Mouse (Mus musculus) gonadal fat pad, adult 2 months (tissue): ENCODE measurements around the gene Nipbl. TPM values are rescaled to one million over a fixed set of nuclear protein-coding genes. Genes with fewer than 3 reads are reported as not detected.
"Not testable (repeated sequence)": the region's sequence is repeated elsewhere in the genome, so short reads cannot be mapped to it uniquely, and the experiment has no call there.

Experiments used
- DNase-seq: peaks from one replicate; pipeline ENCODE4 v3.0.0-alpha.2; 2012; ENCODE audit warnings: low read depth
- polyA plus RNA-seq: library from polyadenylated mRNA; depleted of rRNA; stranded (reverse); fragments of >200 nt; gene quantifications from 2 replicates; pipeline ENCODE4 v1.2.3, GENCODE M21; 2012; rRNA removed

Gene Nipbl
- polyA plus RNA-seq = 7.1 and 7.7 TPM in 2 replicates

DNA sequence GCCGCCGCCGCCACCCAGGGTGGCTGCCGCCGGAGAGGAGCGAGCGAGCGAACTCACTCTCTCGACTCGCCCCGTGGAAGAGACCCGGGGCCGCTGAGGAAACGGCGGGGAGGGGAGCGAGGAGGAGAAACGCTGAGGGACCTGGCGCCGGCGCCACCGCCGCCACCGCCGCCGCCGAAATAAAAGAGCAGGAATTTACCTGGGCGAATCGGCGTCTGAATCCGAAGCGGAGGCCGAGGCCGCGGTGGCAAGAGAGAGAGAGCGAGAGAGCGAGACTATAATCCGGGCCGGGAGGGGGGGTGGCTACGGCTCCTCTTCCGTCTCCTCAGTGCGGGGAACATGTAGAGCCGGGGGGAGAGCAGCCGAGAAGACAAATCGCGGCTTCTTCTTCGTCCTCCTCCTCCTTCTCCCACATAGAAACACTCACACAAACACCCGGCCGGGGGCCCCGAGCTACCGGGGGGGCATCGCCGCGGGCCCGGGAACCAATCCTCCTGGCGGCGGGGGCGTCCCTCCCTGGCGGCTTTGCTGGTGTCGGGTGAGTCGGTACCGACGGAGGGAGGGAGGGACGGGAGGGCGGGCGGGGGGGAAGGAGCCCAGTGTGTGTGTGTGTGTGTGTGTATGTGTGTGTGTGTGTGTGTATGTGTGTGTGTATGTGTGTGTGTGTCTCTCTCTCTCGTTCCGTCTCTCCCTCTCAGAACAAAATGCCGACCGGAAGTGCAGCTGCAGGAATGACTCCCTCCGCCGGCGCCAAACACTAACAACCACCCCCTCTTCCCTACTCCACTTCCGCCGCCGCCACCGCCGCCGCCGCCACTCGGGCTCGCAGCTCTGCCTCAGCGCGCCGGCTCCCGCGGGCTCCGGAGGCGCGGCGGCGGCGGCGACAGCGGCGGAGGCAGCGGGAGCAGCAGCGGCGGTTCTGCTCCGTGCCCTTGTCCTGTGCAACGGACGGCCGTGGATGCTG lies at the start of gene Nipbl:
Gene Nipbl, minus strand, starts transcription at position 538 of the 964 bp plus-strand sequence.
- DNase-seq = no peak

DNA sequence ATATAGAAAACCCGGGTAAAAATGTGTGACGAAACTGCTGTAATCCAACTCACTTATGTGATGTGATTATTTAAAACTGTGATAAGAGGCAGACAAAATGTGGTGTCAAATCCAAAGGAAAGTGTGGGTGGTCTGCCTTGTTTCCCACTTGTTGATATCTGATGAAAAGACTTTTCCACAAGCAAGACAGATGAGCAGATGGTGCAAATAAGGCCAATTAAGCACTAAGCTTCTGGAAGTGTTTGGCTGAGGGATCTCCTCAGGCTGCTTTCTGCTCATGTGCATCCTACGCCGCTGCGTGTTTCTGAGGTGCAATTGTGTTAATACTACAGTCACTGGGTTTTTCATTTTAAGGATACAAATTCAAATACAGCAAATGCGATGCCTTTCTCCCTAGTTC lies 41.0 kb upstream of the Nipbl start:
- DNase-seq = no peak

DNA sequence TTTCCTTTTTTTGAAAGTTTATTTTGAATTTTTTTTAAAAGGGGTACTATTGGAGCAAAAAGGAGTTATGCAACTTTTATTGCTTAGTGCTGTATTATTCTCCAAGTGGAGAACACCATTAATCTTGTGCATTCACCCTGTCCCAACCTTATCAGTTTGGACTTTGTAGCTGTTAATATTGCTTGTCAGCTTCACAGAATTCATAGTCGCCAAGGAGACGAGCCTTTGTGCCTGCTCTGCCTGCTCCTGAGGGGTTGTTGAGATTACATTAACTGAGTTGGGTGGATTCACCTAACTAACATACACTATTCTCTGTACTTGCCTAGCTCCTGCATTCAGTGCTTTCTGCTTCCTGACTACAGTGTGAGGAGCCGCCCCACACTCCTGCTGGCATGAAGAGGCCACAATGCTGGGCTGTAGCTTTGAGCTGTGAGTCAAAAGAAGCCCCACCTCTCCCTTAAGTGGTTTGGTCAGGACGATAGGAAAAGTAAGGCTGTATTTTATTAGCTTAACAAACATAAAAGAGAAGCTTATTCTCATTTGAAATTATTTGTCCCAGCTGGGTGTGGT lies 24.8 kb upstream of the Nipbl start:
- no peak for DNase-seq

DNA sequence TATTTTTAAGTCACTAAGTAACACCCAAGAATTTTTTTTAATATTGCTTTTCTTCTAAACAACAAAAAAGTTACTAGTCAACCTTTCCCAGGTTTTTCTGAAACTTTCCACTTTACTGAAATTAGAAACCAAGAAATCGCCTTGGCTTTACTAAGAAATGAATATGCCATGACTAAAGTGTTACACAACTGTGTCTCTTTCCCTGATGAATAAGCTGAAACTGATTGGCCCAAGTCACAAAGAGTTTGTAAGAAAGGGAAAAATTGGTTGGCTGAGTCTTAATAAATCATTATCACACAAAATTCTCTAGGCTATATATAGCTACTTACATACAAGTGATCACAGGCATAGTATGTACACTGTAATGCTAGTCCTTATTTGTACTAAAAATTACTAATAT lies 19.3 kb upstream of the Nipbl start:
- no peak for DNase-seq

DNA sequence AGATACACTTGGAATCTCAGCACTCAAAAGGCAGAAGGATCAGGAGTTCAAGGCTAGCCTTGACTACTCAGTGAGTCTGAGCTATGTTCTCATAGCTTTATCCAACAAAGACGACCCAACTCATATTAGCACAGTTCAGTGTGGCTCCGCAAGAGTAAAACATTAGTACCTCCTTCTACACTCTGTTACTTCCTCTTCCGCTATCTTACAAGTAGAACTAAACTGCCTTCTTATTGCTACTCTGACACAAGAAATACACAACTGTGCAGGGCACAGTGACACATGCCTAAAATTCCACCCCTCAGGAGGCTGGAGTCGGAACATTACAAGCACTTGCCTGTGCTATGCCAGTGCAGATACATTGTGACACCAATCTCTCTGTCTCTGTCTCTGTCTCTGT lies 18.5 kb upstream of the Nipbl start:
- no peak for DNase-seq

DNA sequence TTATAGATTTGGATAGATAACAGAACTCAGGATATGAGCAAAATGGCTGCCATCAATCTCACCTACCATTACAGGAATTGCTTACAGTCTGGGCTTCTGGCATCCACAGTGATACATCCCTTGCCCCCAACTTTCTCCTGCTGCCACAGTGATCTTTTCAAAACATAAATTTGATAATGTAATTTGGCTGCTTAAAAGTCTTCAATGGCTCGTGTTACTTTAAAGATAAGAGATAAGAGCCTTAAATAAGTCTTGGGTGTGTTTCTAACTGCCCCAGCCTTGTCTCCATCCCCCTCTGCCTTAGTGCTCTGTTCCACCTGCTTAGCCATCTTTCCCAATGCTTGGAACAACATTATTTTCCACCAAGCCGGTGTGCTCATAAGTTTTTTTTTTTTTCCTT lies 16.6 kb upstream of the Nipbl start:
- DNase-seq = no peak

DNA sequence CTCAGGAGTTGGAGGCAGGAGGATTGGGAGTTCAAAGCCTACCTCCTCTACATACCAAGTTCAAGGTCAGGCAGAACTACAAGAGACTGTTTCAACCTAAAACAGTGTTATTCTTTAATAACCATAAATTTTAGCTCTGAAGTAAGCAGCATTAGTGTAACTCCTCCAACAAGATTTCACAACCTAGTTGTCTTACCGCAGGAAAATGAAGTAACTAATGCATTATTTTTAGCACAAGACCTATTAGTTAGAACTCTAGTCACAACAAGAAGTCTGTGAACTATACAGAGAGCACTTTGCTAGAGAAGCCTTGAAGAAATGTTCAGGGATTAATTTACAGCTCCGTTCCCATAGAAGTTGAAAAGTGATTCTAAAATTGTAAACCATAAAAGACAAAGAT lies 15.7 kb upstream of the Nipbl start:
- no peak for DNase-seq

DNA sequence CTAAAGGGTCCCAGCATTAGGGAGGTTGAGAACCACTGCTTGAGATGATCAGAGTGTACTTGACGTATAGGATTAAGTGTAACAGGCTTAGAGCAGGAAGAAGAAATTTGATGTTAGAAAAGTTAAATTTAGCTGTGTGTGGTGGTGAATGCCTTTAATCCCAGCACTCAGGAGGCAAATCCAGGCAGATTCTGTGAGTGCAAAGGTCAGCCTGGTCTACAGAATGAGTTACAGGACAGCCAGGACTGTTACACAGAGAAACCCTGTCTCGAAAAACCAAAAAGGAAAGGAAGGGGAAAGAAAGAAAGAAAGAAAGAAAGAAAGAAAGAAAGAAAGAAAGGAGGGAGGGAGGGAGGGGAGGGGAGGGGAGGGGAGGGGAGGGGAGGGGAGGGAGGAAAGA lies 12.0 kb upstream of the Nipbl start:
- not testable (repeated sequence) for DNase-seq

DNA sequence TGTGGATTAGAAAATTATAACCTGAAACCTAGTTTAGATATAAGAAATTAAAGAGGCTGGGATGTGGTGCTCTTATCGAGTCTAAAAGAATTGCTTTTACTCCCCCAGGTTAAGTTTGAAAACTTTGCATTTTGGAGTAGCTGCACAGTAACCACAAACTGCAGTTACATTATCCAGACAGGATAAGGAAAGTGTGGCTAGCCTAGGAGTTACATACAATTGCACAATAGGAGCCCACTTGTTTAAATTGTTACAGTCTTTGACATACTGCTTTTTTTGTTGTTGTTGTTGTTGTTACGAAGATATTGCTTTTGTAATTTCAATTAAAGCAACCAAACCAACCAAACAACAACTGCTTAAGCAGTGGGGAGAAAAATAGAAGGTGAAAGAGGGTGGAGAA lies 11.2 kb upstream of the Nipbl start:
- no peak for DNase-seq

DNA sequence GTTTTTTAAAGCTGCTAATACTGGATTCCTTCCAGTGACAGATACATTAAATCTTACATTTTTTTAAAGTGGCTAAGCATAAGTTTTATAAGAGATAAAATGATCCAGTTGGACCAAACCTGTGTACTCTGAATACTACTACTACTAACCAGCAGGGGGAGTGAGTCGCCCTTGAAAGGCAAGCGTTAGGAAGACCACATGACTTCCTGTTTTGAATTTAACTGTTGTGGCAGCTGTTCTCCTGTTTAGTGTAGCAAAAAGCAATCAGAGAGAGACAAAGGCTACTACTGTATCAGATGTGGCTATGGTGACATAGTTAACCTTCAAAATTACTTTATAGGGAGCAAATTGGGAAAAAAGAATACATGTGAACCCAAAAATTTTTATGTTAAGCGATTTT lies 6.8 kb upstream of the Nipbl start:
- no peak for DNase-seq

DNA sequence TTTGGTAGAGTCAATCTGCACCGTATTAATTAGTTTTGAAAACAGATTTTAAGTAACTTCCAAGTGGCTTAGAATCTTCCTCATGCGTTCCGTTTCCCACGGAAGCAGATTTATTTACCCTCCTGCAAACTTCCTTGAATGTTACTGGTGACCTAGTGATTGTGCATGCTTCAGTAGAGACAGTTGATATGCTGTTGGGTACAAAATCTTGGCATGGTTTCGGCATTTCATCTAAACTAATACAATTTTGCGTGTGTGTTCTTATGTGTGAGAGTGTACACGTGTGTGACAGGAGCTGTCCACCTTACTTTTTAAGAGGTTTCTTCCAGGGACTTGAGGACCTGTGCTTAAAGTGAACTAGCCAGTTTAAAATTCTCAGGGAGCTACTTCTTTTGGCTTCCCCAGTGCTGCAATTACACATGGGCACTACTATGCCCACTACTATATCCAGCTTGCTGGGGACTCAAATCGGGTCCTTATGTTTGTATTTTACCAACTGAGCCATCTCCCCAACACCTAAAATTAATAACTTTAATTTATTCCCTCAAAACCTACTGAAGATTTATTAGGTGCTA lies 3.0 kb upstream of the Nipbl start:
- DNase-seq = no peak

DNA sequence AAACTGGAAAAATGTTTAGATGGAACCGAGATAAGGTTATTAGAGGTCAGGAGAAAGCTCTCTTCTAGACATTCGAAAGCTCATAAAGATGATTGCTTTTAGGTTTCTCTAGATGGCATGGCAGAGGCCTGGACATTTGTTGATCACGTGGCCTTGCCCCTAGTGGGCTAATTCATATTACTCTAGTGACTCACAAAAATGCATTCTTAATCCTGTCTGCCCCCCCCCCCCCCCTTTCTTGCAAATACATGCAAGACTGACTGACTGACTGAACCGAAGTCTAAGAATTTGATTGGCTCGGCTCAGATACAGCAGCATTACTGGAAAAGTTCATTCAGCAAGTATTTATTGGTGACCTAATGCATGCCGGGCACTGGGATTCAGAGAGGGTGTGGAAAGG lies 2.2 kb upstream of the Nipbl start:
- DNase-seq = no peak

DNA sequence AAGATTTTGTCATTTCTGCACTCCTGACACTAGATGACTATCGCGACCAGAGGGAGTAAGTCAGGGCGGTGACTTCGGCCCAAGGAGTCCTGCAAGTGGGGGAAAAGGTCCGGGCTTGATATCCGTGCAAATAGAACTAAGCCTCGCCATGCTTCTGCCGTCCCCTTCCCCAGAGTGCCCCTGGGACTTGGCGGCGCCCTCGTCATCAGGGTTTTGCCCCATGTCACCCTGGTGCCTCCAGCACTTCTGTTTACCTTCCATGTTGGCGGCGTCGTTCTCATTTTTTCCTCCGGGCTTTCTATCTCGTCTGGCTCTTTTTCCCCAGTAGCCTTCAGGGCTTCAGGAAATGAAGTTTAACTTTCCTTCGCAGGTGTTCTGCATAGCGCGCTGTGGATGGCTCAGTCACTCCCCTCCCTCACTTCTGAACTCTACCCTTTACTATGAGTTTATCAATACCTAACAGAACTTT lies 1.7 kb upstream of the Nipbl start:
- no peak for DNase-seq

DNA sequence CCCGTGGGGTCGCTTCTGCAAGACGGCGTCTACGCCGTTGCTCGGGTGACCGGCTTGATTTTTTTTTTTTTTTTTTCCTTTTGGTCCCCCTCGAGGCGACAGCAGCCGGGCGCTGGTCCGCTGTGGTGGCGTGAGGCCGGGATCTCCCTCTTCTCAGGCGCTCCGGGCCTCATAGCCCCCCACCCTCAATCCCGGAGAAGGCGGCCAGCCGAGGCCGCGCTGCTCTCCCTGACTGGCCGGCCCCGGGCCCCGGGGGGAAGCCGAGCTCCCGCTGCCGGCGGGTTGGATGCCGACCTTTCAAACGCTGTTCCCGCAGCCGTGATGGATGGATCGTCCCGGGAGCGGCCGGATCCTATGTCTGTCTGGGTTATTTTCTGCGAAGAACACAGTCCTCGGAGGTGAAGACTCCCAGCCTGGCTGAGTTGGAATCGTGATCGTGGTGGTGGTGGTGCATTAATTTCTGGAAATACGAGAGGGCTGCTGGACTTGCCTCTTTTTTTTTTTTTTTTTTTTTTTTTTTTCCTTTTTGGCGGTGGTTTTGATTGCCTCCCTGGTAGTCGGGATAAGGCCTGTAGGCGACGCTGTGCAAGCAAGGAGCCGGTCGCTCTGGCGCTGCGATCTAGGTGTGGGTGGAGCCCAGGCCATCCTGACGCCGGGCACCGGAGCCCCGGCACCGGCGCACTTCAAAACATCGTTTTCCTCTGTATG lies 781 bp upstream of the Nipbl start:
- no peak for DNase-seq

DNA sequence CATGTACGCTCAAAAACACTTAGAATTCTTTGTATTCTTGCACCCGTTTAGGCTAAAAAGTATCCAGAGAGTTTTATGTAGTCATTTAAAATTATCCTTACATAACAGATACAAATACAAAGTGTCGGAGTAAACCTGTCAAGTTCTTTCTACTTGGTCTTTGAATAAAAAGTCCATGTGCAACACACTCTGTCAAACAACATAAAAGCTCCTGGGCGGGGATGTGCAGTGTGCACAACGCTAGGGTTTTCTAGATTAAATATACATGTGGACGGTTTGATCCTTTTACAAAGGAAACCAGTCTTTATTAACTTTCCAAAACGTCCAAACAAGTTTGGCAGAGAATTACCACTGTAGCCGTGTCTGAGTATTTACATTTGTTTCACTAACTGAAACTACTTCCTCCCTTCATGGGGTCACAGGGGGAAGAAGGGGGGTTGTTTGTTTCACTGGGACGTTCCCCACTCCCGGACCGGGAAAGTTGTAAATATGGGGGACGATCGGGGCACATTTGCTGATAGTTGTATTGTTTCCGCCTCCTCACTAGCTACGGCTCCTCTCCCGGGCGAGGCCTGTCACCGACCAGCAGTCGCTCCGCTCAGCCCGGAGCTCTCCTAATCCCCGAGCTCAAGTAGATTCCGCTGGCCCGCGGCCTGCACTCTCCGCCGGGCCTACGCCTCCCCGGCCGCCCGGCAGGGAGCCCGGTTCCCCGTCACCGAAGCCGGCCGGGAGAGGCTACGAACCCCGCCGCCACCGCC lies 916 bp downstream of the Nipbl start:
- DNase-seq = no peak

DNA sequence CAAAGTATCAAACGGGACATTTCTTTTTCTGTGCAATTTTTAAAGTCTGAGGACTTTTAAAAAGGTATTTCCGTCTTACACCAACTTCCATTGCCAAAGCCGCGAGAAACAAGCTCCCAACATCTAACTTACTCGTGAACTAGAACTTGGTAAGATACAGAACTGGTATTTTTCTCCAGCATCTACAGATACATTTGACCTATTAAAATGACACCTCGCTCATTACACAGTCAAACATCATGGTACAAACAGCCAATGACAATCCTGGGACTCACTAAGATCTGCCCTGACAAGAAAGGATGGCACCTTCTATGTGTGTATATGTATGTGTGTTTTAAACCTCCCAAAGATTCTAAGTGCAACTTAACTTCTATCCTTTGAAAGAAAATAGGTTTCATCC lies 1.5 kb downstream of the Nipbl start:
- no peak for DNase-seq

DNA sequence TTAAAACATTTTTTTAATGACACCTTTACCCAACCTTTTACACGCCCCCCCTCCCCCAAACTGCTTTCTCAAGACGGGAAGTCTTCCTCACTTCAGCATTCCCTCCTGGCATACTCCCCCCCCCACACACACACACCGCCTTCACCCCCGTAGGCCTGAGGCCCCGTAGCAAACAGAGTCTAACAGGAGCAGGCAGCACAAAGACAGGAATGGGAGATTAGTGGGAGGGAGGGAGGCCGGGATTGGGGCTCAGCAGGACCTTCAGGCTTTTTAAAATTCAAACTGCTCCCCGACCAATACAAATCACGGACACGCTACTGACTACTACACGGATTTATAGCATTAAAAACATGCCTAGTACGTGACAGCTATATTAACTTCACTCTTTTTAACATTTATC lies 2.1 kb downstream of the Nipbl start:
- no peak for DNase-seq

DNA sequence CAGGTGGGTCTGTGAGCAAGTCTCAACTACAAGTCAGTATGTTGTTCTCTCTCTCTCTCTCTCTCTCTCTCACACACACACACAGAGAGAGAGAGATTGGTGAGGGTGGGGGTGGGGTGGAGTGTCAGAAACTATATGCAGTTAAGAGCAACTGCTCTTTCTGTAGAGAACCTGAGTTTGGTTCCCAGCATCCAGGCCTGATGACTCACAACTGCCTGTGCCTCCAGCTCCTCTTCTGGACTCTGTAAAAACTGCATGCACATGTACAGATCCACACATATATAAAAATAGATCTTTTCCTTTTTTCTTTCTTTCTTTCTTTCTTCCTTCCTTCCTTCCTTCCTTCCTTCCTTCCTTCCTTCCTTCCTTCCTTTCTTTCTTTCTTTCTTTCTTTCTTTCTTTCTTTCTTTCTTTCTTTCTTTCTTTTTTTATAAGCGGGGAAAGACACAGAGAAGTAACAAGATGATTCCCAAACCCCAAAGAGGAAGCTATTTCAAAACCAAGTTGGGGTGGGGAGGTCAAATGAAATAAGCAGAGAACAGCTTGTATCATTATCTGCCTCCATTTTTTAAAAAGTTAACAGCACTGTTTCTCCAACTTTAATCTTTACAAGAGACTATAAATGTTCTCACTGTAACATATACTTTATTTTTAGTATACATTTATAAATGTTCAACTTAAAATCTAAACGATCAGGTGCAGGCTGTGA lies 10.9 kb downstream of the Nipbl start:
- DNase-seq = no peak

DNA sequence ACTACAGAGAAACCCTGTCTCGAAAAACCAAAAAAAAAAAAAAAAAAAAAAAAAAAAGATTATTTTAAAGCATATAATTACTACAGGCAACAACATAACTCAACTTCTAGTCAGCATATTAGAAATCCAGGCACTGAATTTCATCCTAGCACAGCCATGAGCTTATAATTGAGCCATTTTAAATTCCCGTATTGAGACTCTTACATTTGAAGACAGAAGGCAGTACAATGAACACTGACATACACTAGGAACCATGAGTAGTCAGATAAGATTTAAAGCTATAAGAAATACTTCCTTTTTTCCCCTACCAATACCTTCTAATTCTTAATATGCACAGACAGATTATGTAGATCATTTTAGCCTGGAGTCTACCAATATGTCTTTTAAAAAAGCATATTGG lies 11.7 kb downstream of the Nipbl start:
- no peak for DNase-seq

DNA sequence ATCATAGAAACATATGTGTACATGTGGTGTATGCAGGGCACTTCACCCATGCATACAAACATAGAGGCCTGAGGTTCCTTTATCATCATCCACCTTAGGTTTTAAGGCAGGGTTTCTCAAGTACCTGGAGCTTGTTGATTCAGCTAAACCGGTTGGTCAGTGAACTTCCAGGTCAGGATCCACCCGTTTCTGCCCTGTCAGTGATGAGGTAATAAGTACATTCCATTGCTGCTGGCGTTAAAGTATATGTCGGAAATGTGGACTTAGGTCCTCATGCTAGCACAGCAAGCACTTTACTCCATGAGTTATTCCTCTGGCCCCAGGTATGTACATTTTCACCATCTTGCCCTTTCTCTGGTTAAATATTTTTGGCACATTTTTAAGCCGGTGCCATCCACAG lies 14.8 kb downstream of the Nipbl start:
- DNase-seq = no peak

DNA sequence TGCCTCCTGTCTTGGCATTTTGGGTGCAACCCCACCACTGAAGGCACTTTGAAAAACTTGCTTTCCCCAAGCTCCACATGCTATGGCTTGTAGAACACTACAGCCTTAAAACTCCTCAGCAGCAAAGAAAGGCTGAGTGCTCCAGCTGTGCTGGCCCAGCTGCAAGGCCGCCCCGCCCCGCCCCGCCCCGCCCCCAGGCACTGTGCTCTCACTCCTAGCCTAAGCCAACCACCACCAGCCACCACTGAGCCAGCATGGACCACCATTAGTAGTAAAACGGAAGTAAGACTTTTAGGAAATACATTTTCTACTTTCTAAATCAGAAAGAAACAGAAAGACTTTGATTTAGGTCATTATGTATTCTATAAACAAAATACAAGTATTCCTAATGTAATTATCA lies 23.4 kb downstream of the Nipbl start:
- DNase-seq = no peak
